Mouse (Mus musculus) fibroblast of lung, adult 2 months (primary cell): ENCODE data around the gene Htra2.

ENCODE experiments used
- DNase-seq: peaks from one replicate; pipeline ENCODE4 v3.0.0-alpha.2; 2011; ENCODE audit warnings: low read depth

The Htra2 gene

GRCm38 (mm10) chr6:83004872-83005271 is 50.2 kb downstream of the Htra2 start:
- no peak for DNase-seq

- DNase-seq = no peak
Observed at GRCm38 (mm10) chr6:83004309-83004708, 50.8 kb downstream of the Htra2 start.

- DNase-seq = no peak
Observed at GRCm38 (mm10) chr6:83003850-83004249, 51.2 kb downstream of the Htra2 start.

GRCm38 (mm10) chr6:83003082-83003481 is 52.0 kb downstream of the Htra2 start:
- no peak for DNase-seq
